Mouse (Mus musculus): ENCODE measurements at regions not wholly inside any gene's neighbourhood (a gene's known extent, or its start where the extent isn't known, plus 50 kb on each side); places are given as distances from the start of the nearest gene placed in this dataset.

- ATAC-seq (ENCODE audit: poor library complexity, severe bottlenecking): no peak
Measured at GRCm38 (mm10) chr1:76980498-76981152, 534.3 kb downstream of the Epha4 start.

GRCm38 (mm10) chr1:76993776-76994175 is 521.1 kb downstream of the Epha4 start:
- ATAC-seq (ENCODE audit: poor library complexity, severe bottlenecking): no peak

GRCm38 (mm10) chr1:77008001-77008400 is 506.9 kb downstream of the Epha4 start:
- no peak for ATAC-seq (ENCODE audit: poor library complexity, severe bottlenecking)

GRCm38 (mm10) chr1:77010608-77011214 is 504.2 kb downstream of the Epha4 start:
- ATAC-seq (ENCODE audit: poor library complexity, severe bottlenecking): no peak

GRCm38 (mm10) chr1:77027656-77028055 is 487.2 kb downstream of the Epha4 start:
- no peak for ATAC-seq (ENCODE audit: poor library complexity, severe bottlenecking)

GRCm38 (mm10) chr1:77028216-77028615 is 486.7 kb downstream of the Epha4 start:
- no peak for ATAC-seq (ENCODE audit: poor library complexity, severe bottlenecking)

GRCm38 (mm10) chr1:77029091-77029490 is 485.8 kb downstream of the Epha4 start:
- no peak for ATAC-seq (ENCODE audit: poor library complexity, severe bottlenecking)

- peak; percentile 75 for ATAC-seq (ENCODE audit: poor library complexity, severe bottlenecking)
Measured at GRCm38 (mm10) chr1:77043749-77044564, 470.9 kb downstream of the Epha4 start.

- no peak for ATAC-seq (ENCODE audit: poor library complexity, severe bottlenecking)
Measured at GRCm38 (mm10) chr1:77048720-77049406, 466.0 kb downstream of the Epha4 start.

- no peak for ATAC-seq (ENCODE audit: poor library complexity, severe bottlenecking)
Measured at GRCm38 (mm10) chr1:77051239-77051638, 463.6 kb downstream of the Epha4 start.

- ATAC-seq (ENCODE audit: poor library complexity, severe bottlenecking): no peak
Measured at GRCm38 (mm10) chr1:77053837-77054540, 460.9 kb downstream of the Epha4 start.

GRCm38 (mm10) chr1:77062468-77062867 is 452.4 kb downstream of the Epha4 start:
- no peak for ATAC-seq (ENCODE audit: poor library complexity, severe bottlenecking)

- no peak for ATAC-seq (ENCODE audit: poor library complexity, severe bottlenecking)
Measured at GRCm38 (mm10) chr1:77073071-77073470, 441.8 kb downstream of the Epha4 start.

GRCm38 (mm10) chr1:77074926-77075885 is 439.7 kb downstream of the Epha4 start:
- no peak for ATAC-seq (ENCODE audit: poor library complexity, severe bottlenecking)

GRCm38 (mm10) chr1:77080767-77081166 is 434.1 kb downstream of the Epha4 start:
- no peak for ATAC-seq (ENCODE audit: poor library complexity, severe bottlenecking)

GRCm38 (mm10) chr1:77081660-77082059 is 433.2 kb downstream of the Epha4 start:
- ATAC-seq (ENCODE audit: poor library complexity, severe bottlenecking): no peak

- no peak for ATAC-seq (ENCODE audit: poor library complexity, severe bottlenecking)
Measured at GRCm38 (mm10) chr1:77082410-77082809, 432.5 kb downstream of the Epha4 start.

- ATAC-seq (ENCODE audit: poor library complexity, severe bottlenecking): no peak
Measured at GRCm38 (mm10) chr1:77093551-77093950, 421.3 kb downstream of the Epha4 start.

GRCm38 (mm10) chr1:77101726-77102272 is 413.1 kb downstream of the Epha4 start:
- no peak for ATAC-seq (ENCODE audit: poor library complexity, severe bottlenecking)
